Comparison of ENCODE assay signal across 8 mouse cellular contexts in the genomic region with DNA sequence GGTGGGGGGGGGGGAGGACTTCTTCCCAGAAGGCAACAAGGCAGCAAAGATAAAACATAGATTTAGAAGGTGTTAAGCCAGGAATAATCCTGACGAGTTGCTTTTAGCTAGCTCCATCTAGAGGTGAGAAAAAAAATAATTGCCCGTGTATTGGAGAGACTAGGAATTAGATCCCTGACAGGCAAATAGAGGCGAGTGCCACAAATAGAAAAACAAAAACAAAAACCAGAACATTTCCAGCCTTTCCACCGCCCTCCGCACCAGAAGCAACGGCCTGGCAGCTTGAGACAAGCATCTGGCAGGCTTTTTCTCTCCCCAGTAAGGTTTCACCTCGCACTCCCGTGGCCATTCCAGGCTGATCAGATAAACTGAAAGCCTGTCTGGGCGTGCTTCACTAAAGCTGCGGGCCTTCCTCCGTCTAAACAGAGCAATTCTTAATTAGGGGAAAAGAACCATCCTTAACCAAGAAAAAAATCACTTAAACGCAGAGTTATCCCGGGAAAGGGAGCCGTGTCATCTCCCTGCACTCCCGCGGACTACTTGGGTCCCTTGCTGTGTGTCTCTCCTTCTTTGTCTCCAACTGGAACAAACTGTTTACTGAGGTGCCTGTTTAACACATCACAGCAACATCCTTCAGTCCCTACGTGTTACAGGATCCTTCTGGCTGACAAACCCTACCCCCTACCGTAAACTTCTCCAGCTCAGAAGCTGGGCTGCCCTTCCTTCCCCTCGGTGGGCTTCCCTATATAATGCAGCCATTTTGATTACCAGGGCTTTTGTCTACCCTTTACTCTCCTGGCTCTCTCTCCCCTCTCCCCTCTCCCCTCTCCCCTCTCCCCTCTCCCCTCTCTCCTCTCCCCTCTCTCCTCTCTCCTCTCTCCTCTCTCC. TPM values are rescaled to one million over a fixed set of nuclear protein-coding genes. Genes with fewer than 3 reads are reported as not detected.
DNase-seq lines count a peak whose midpoint lies in the region; ATAC-seq lines count a peak whose summit lies in the region.

No protein-coding gene starts in this region.

- peak overlapping the region; percentile 62 for H3K9ac ChIP-seq in forebrain, embryonic 16.5 days (replicated peaks; ENCODE audit: low read depth, low read length)
- peak overlapping the region; percentile 67 for H3K9ac ChIP-seq in intestine, embryonic 16.5 days (ENCODE audit: low read depth, low read length)
- peak overlapping the region; percentile 51 for H3K9ac ChIP-seq in limb, embryonic 13.5 days
- H3K9ac ChIP-seq in midbrain, embryonic 16.5 days (ENCODE audit: low read depth, low read length) = peak overlapping the region; percentile 75

- peak overlapping the region; percentile 2 for H3K27ac ChIP-seq in forebrain, embryonic 16.5 days (ENCODE audit: low read length)
- no peak overlapping the region for H3K27ac ChIP-seq in intestine, embryonic 16.5 days (ENCODE audit: low read length)
- H3K27ac ChIP-seq in limb, embryonic 13.5 days = no peak overlapping the region
- peak overlapping the region; percentile 85 for H3K27ac ChIP-seq in midbrain, embryonic 16.5 days (ENCODE audit: low read length)

- peak; percentile 90 for ATAC-seq in forebrain, embryonic 16.5 days
- peak; percentile 81 for ATAC-seq in intestine, embryonic 16.5 days
- ATAC-seq in limb, embryonic 13.5 days (ENCODE audit: low FRiP score, low read depth) = peak; percentile 57; the same call in 1 of the 2 replicates
- ATAC-seq in midbrain, embryonic 16.5 days = peak; percentile 91

- H3K9me3 ChIP-seq in forebrain, embryonic 16.5 days (ENCODE audit: control insufficient read depth, low read length) = no peaks in the 10 kb centered on the region
- H3K9me3 ChIP-seq in intestine, embryonic 16.5 days (ENCODE audit: control insufficient read depth, low read length) = no peaks in the 10 kb centered on the region
- no peaks in the 10 kb centered on the region for H3K9me3 ChIP-seq in limb, embryonic 13.5 days
- no peaks in the 10 kb centered on the region for H3K9me3 ChIP-seq in midbrain, embryonic 16.5 days (replicated peaks; ENCODE audit: control insufficient read depth, low read length, poor library complexity, severe bottlenecking)

- no peaks in the 10 kb centered on the region for H3K36me3 ChIP-seq in forebrain, embryonic 16.5 days (ENCODE audit: control insufficient read depth, insufficient read depth)
- no peaks in the 10 kb centered on the region for H3K36me3 ChIP-seq in intestine, embryonic 16.5 days (ENCODE audit: control insufficient read depth, insufficient read depth, low read length)
- no peaks in the 10 kb centered on the region for H3K36me3 ChIP-seq in limb, embryonic 13.5 days
- no peaks in the 10 kb centered on the region for H3K36me3 ChIP-seq in midbrain, embryonic 16.5 days (ENCODE audit: control insufficient read depth, insufficient read depth, low read length)

- peak; percentile 31 for DNase-seq in right cerebral cortex, adult 18-20 months
- no peak for DNase-seq in right cerebral cortex, postnatal 14 days
- DNase-seq in c-Kit-positive CD71-positive TER-119-negative erythroid progenitor cells, embryonic 14.5 days (ENCODE audit: low read depth) = peak; percentile 56
- DNase-seq in urinary bladder, postnatal 36 days (ENCODE audit: low spot score in 2 of 2) = peak; percentile 12 to 40

- no peaks in the 10 kb centered on the region for H3K27me3 ChIP-seq in forebrain, embryonic 16.5 days (replicated peaks; ENCODE audit: control insufficient read depth, insufficient read depth, low read length)
- H3K27me3 ChIP-seq in intestine, embryonic 16.5 days (replicated peaks; ENCODE audit: control insufficient read depth, insufficient read depth, low read length) = no peaks in the 10 kb centered on the region
- H3K27me3 ChIP-seq in limb, embryonic 13.5 days = peaks cover 8% of the 10 kb centered on the region; the same call in 1 of the 2 replicates
- H3K27me3 ChIP-seq in midbrain, embryonic 16.5 days (ENCODE audit: control insufficient read depth, insufficient read depth, low read depth, low read length) = no peaks in the 10 kb centered on the region

- peak overlapping the region; percentile 51 for H3K4me3 ChIP-seq in forebrain, embryonic 16.5 days (replicated peaks; ENCODE audit: low read length)
- peak overlapping the region; percentile 56 for H3K4me3 ChIP-seq in intestine, embryonic 16.5 days (ENCODE audit: low read length)
- H3K4me3 ChIP-seq in limb, embryonic 13.5 days = peak overlapping the region; percentile 44
- H3K4me3 ChIP-seq in midbrain, embryonic 16.5 days (ENCODE audit: low read depth, low read length) = peak overlapping the region; percentile 43

- peaks cover 11% of the 10 kb centered on the region for H3K4me1 ChIP-seq in forebrain, embryonic 16.5 days (replicated peaks; ENCODE audit: control insufficient read depth, insufficient read depth, low read length)
- H3K4me1 ChIP-seq in intestine, embryonic 16.5 days (ENCODE audit: control insufficient read depth, insufficient read depth, low read length) = no peaks in the 10 kb centered on the region
- H3K4me1 ChIP-seq in limb, embryonic 13.5 days = peaks cover 8% of the 10 kb centered on the region
- peaks cover 2% of the 10 kb centered on the region; the same call in 1 of the 2 replicates for H3K4me1 ChIP-seq in midbrain, embryonic 16.5 days (ENCODE audit: control insufficient read depth, insufficient read depth, low read length)

- WGBS in forebrain, embryonic 16.5 days = 1% methylated on average over 19 of the region's 19 CpGs
- WGBS in intestine, embryonic 16.5 days = 2% methylated on average over 19 of the region's 19 CpGs
- under 1% methylated on average over 19 of the region's 19 CpGs for WGBS in limb, embryonic 13.5 days
- WGBS in midbrain, embryonic 16.5 days = 2% methylated on average over 19 of the region's 19 CpGs

- peak overlapping the region; percentile 91 for H3K4me2 ChIP-seq in forebrain, embryonic 16.5 days (ENCODE audit: low read length)
- H3K4me2 ChIP-seq in intestine, embryonic 16.5 days (ENCODE audit: low read depth, low read length) = peak overlapping the region; percentile 87
- H3K4me2 ChIP-seq in limb, embryonic 13.5 days (replicated peaks) = peak overlapping the region; percentile 75
- H3K4me2 ChIP-seq in midbrain, embryonic 16.5 days (ENCODE audit: low read length) = peak overlapping the region; percentile 82

RNA-seq across cellular contexts. Expression of a gene that starts 25.7 kb away (rescaled TPM):
- polyA plus RNA-seq in forebrain, embryonic 16.5 days (2015; fragmentation: Nextera tagmentation; extraction: Ambion mirVana) = not detected in 2 replicates
- polyA plus RNA-seq in intestine, embryonic 16.5 days (2015; fragmentation: Nextera tagmentation; extraction: Ambion mirVana) = not detected in 2 replicates
- not detected in 2 replicates for polyA plus RNA-seq in limb, embryonic 13.5 days (2015; fragmentation: Nextera tagmentation; extraction: Ambion mirVana)
- not detected in 2 replicates for polyA plus RNA-seq in midbrain, embryonic 16.5 days (2015; fragmentation: Nextera tagmentation; extraction: Ambion mirVana)

RNA-seq across cellular contexts. Expression of a gene that starts 58.6 kb away (rescaled TPM):
- 18.3 and 20.9 TPM in 2 replicates for polyA plus RNA-seq in forebrain, embryonic 16.5 days (2015; fragmentation: Nextera tagmentation; extraction: Ambion mirVana)
- polyA plus RNA-seq in intestine, embryonic 16.5 days (2015; fragmentation: Nextera tagmentation; extraction: Ambion mirVana) = 1.2 and 1.4 TPM in 2 replicates
- polyA plus RNA-seq in limb, embryonic 13.5 days (2015; fragmentation: Nextera tagmentation; extraction: Ambion mirVana) = 3.9 and 4.3 TPM in 2 replicates
- polyA plus RNA-seq in midbrain, embryonic 16.5 days (2015; fragmentation: Nextera tagmentation; extraction: Ambion mirVana) = 36.6 and 38.2 TPM in 2 replicates

Comparison
In these comparisons a context has a peak if more than half of its experiments do, and no peak if none do; other contexts are left out.
1. H3K27ac ChIP-seq: peak in forebrain, embryonic 16.5 days (single experiment) and midbrain, embryonic 16.5 days (single experiment); none in intestine, embryonic 16.5 days (single experiment) and limb, embryonic 13.5 days (single experiment).
2. Peak in every context shown above with its lines, with median percentiles within 50 percentile points of each other: ATAC-seq, H3K4me2 ChIP-seq, H3K4me3 ChIP-seq and H3K9ac ChIP-seq.